Mouse (Mus musculus): ENCODE results near the gene Aox4.

GRCm38 (mm10) chr1:58195541-58195940 lies 14.7 kb upstream of the Aox4 start:
- TF ChIP-seq EP300 (IDR thresholded peaks at IDR 0.05; ENCODE audit: low read length) (no peak), BHLHE40 (IDR thresholded peaks at IDR 0.05; ENCODE audit: low read depth, low read length) (no peak), POLR2A (IDR thresholded peaks at IDR 0.05; ENCODE audit: low read depth, low read length) (peak; percentile 67)

Measured in CH12.LX (cell line).